Mouse (Mus musculus) liver, embryonic 12.5 days (tissue): ENCODE results near the gene Med13l. TPM values are rescaled to one million over a fixed set of nuclear protein-coding genes. Genes with fewer than 3 reads are reported as not detected.
A peak's percentile ranks its signal among the peaks of the same experiment; 100 is the strongest.

Experiments
- ATAC-seq: fragments of 200-750 bp; cut with Nextera tagmentation; 2 replicates; pipeline ENCODE4 v1.8.0; 2017; ENCODE audit warnings: moderate number of reproducible peaks, mild to moderate bottlenecking, moderate library complexity
- H3K27ac ChIP-seq: fragments of 300-500 bp; sonication (generic); 2 replicates; pipeline ENCODE4 v1.5.1; 2016; ENCODE audit warnings: mild to moderate bottlenecking
- H3K27me3 ChIP-seq: fragments of 300-500 bp; sonication (generic); replicated peaks from 2 replicates; pipeline ENCODE4 v1.6.1; 2016; ENCODE audit warnings: mild to moderate bottlenecking, moderate library complexity
- H3K36me3 ChIP-seq: fragments of 300-500 bp; sonication (generic); 2 replicates; pipeline ENCODE4 v1.6.1; 2016; ENCODE audit warnings: mild to moderate bottlenecking, moderate library complexity
- H3K4me1 ChIP-seq: fragments of 300-500 bp; sonication (generic); 2 replicates; pipeline ENCODE4 v1.6.1; 2016
- H3K4me2 ChIP-seq: fragments of 300-500 bp; sonication (generic); 2 replicates; pipeline ENCODE4 v1.6.1; 2016; ENCODE audit warnings: mild to moderate bottlenecking, moderate library complexity
- H3K4me3 ChIP-seq: fragments of 300-500 bp; sonication (generic); 2 replicates; pipeline ENCODE4 v1.5.1; 2016; ENCODE audit warnings: mild to moderate bottlenecking, moderate library complexity
- H3K9ac ChIP-seq: fragments of 300-500 bp; sonication (generic); 2 replicates; pipeline ENCODE4 v1.6.1; 2016; ENCODE audit warnings: mild to moderate bottlenecking, moderate library complexity
- H3K9me3 ChIP-seq: fragments of 300-500 bp; sonication (generic); replicated peaks from 2 replicates; pipeline ENCODE4 v1.6.1; 2016; ENCODE audit warnings: mild to moderate bottlenecking, moderate library complexity
- WGBS: fragments of 180-500 bp; shearing (Covaris S2); methylation state at CpG from one replicate; pipeline ENCODE4 v1.1.7; 2016; ENCODE audit not compliant: insufficient replicate concordance; 5-methylcytosine and 5-hydroxymethylcytosine counted together
- polyA plus RNA-seq: library from polyadenylated mRNA; unstranded; fragments of >200 nt; fragmentation: Nextera tagmentation; extraction: Ambion mirVana; gene quantifications from 2 replicates; pipeline ENCODE4 v1.2.1, GENCODE M21; 2016

Med13l gene
- polyA plus RNA-seq, 1 experiment from 2014 or later: 13.0 TPM

DNA sequence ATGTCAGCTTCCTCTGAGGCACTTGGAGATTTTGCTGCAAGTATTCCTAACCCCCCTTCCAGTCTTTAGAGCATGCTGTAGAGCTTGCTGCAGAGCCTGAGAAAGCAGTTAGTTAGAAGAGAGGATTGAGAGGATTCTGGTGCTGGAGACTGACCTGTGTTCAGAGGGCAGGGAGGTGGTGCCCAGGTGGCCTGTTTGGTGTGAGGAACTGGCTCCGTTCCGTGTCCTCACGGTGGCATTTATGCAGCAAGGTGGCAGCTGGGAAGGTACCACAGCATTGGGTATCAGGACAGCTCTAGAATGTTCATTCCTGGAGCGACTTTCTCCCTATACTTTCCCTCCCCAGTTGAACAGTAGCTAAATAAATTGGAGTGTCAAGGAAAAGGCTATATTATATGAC lies 125.5 kb downstream of the Med13l start:
- WGBS: 86% methylated on average over 4 of the region's 4 CpGs
- Histone ChIP-seq H3K36me3 (peaks cover 31% of the 10 kb centered on the region), H3K4me3 (no peak overlapping the region), H3K9ac (no peak overlapping the region), H3K9me3 (no peaks in the 10 kb centered on the region), H3K27me3 (no peaks in the 10 kb centered on the region), H3K27ac (no peak overlapping the region), H3K4me1 (peaks cover 27% of the 10 kb centered on the region), H3K4me2 (no peak overlapping the region)
- no peak for ATAC-seq

GRCm38 (mm10) chr5:118688886-118689835 lies 128.7 kb downstream of the Med13l start:
- H3K4me3 ChIP-seq: no peak overlapping the region
- H3K9me3 ChIP-seq: no peaks in the 10 kb centered on the region
- H3K4me1 ChIP-seq: peaks cover 53% of the 10 kb centered on the region
- 84% methylated on average over 14 of the region's 15 CpGs for WGBS
- H3K36me3 ChIP-seq: peaks cover 15% of the 10 kb centered on the region
- H3K9ac ChIP-seq: no peak overlapping the region
- H3K27me3 ChIP-seq: no peaks in the 10 kb centered on the region
- no peak overlapping the region for H3K27ac ChIP-seq
- no peak overlapping the region for H3K4me2 ChIP-seq
- ATAC-seq: no peak

DNA sequence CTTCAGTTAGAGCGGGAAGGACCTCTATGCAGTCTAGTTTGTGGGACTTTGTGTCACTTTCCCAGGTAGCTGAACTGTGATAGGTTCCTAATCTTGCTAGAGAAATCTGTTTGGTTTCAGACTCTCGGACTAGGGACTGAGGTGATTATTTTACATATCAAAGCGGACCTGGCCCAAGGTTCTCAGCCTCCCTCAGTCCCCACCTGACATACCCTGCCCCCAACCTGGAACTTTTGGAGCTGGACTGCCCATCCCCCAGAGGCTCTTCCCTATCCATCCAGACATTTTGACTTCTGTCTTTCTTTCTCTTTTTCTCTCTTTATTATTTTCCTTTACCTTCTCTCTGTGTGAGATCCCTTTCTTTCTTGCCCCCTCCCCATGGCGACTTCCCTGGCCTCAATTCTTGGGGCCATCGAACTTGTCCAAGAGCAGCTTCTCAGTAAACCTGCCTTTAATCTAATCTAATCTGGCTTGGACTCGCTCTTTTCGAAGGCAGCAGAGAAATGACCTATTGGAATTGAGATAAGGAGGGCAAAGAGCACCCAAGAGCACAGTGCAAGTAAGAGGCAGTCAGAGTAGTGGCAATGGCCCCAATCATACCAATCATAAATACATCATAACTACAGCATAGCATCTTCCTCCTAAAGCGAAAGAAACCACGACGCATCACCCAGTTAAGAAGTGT lies 130.7 kb downstream of the Med13l start:
- ATAC-seq: no peak
- no peak overlapping the region for H3K4me2 ChIP-seq

DNA sequence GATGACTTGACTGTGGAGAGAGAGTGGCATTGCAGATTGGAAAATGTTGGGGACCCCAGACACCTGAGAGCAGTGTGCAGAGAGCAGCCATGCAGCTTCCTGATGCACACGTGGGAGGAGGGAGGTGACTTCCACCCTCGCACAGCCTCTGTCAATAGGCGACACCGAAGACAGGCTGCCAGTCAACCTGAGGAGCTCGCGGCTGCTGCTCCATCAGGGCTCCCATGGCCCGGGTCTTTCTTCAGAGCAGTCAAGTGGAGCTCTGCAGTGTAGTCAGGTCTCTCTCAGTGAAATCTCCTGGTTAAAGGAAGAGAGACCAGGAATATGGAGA lies 131.2 kb downstream of the Med13l start:
- Histone ChIP-seq H3K9me3 (no peaks in the 10 kb centered on the region), H3K27ac (no peak overlapping the region), H3K4me2 (no peak overlapping the region), H3K4me1 (peaks cover 60% of the 10 kb centered on the region), H3K36me3 (peaks cover 11% of the 10 kb centered on the region; the same call in 1 of the 2 replicates), H3K4me3 (no peak overlapping the region), H3K9ac (no peak overlapping the region), H3K27me3 (no peaks in the 10 kb centered on the region)
- 0 out of 2 replicates have a peak, but pooled peaks have one; percentile 9 for ATAC-seq
- WGBS: 62% methylated on average over 7 of the region's 7 CpGs

More for the DNA sequence above, 130.7 kb downstream of the Med13l start:
- no peaks in the 10 kb centered on the region for H3K27me3 ChIP-seq
- peak overlapping the region; percentile 52; the same call in 1 of the 2 replicates for H3K27ac ChIP-seq
- no peak overlapping the region for H3K9ac ChIP-seq
- H3K4me1 ChIP-seq: peaks cover 55% of the 10 kb centered on the region
- no peaks in the 10 kb centered on the region for H3K9me3 ChIP-seq
- H3K4me3 ChIP-seq: no peak overlapping the region
- 64% methylated on average over 10 of the region's 10 CpGs for WGBS
- H3K36me3 ChIP-seq: peaks cover 11% of the 10 kb centered on the region; the same call in 1 of the 2 replicates

- no peaks in the 10 kb centered on the region for H3K9me3 ChIP-seq
- H3K4me3 ChIP-seq: no peak overlapping the region
- peak overlapping the region; percentile 53 for H3K27ac ChIP-seq
- H3K4me2 ChIP-seq: no peak overlapping the region
- H3K27me3 ChIP-seq: no peaks in the 10 kb centered on the region
- WGBS: 82% methylated on average over 9 of the region's 9 CpGs
- peaks cover 73% of the 10 kb centered on the region for H3K4me1 ChIP-seq
- peaks cover 11% of the 10 kb centered on the region; the same call in 1 of the 2 replicates for H3K36me3 ChIP-seq
- H3K9ac ChIP-seq: no peak overlapping the region
- ATAC-seq: peak; percentile 25; the same call in 1 of the 2 replicates
Measured at GRCm38 (mm10) chr5:118693996-118694395, 133.5 kb downstream of the Med13l start.

- 87% methylated on average over 7 of the region's 7 CpGs for WGBS
- Histone ChIP-seq H3K36me3 (peaks cover 2% of the 10 kb centered on the region; the same call in 1 of the 2 replicates), H3K9ac (no peak overlapping the region), H3K4me3 (no peak overlapping the region), H3K27me3 (no peaks in the 10 kb centered on the region), H3K9me3 (no peaks in the 10 kb centered on the region), H3K4me1 (peaks cover 56% of the 10 kb centered on the region), H3K27ac (no peak overlapping the region), H3K4me2 (no peak overlapping the region)
- ATAC-seq: no peak
Measured at GRCm38 (mm10) chr5:118697073-118697472, 136.6 kb downstream of the Med13l start.

GRCm38 (mm10) chr5:118700978-118701377 lies 140.5 kb downstream of the Med13l start:
- Histone ChIP-seq H3K9ac (no peak overlapping the region), H3K27ac (no peak overlapping the region), H3K4me2 (no peak overlapping the region), H3K4me3 (no peak overlapping the region), H3K9me3 (no peaks in the 10 kb centered on the region), H3K36me3 (no peaks in the 10 kb centered on the region; the same call in 1 of the 2 replicates), H3K27me3 (no peaks in the 10 kb centered on the region), H3K4me1 (peaks cover 47% of the 10 kb centered on the region)
- ATAC-seq: no peak
- WGBS: 88% methylated on average over 4 of the region's 4 CpGs

GRCm38 (mm10) chr5:118702674-118703073 lies 142.2 kb downstream of the Med13l start:
- 81% methylated on average over 9 of the region's 9 CpGs for WGBS
- Histone ChIP-seq H3K9me3 (no peaks in the 10 kb centered on the region), H3K4me3 (no peak overlapping the region), H3K4me2 (no peak overlapping the region), H3K27me3 (no peaks in the 10 kb centered on the region), H3K36me3 (no peaks in the 10 kb centered on the region; the same call in 1 of the 2 replicates), H3K9ac (no peak overlapping the region), H3K4me1 (peaks cover 31% of the 10 kb centered on the region), H3K27ac (no peak overlapping the region)
- no peak for ATAC-seq

DNA sequence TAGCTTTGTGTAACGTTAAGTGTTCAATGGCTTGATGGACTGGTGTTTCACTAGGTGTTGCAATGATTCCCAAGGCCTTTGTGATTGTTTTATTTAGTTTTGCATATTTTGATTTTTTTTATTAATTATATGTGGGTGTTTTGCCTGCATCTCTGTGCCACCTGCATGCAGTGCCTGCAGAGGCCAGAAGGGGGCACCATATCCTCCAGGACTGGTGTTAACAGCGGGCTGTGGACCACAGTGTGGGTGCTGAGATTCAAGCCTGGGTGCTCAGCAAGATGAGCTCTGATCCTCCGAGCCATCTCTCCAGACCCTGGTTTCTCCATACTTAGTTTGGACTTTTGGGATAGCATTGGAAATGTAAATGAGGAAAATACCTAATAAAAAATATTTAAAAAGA lies 143.7 kb downstream of the Med13l start:
- no peak overlapping the region for H3K4me3 ChIP-seq
- 77% methylated on average over 3 of the region's 3 CpGs for WGBS
- no peak for ATAC-seq
- H3K4me1 ChIP-seq: peaks cover 35% of the 10 kb centered on the region
- H3K9ac ChIP-seq: no peak overlapping the region
- no peak overlapping the region for H3K4me2 ChIP-seq
- peaks cover 5% of the 10 kb centered on the region; the same call in 1 of the 2 replicates for H3K36me3 ChIP-seq
- no peak overlapping the region for H3K27ac ChIP-seq
- H3K27me3 ChIP-seq: no peaks in the 10 kb centered on the region
- H3K9me3 ChIP-seq: no peaks in the 10 kb centered on the region

- H3K4me1 ChIP-seq: peaks cover 41% of the 10 kb centered on the region
Measured at GRCm38 (mm10) chr5:118704960-118705359, 144.5 kb downstream of the Med13l start.

DNA sequence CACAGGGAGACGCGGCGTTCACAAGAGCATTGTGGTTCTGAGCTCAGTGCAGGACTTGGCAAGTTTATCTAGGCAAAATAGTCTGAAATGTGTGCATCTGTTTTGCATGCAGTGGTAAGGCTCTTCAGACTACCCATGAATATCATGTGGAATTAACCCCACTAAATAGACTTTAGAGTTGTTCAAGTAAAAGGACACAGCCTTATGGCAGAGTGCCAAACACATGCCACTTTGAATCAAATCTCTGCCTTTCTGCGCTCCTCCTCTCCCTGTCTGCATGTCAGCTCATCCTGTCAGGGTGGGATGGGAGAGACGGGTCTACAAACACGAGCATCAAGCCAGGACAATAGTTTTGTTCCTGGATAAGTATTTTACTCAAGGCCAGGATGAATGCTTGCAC lies 145.5 kb downstream of the Med13l start:
- Histone ChIP-seq H3K27me3 (no peaks in the 10 kb centered on the region), H3K4me1 (peaks cover 46% of the 10 kb centered on the region), H3K4me2 (no peak overlapping the region), H3K9ac (no peak overlapping the region), H3K27ac (no peak overlapping the region), H3K9me3 (no peaks in the 10 kb centered on the region), H3K36me3 (peaks cover 5% of the 10 kb centered on the region; the same call in 1 of the 2 replicates), H3K4me3 (no peak overlapping the region)
- ATAC-seq: no peak
- WGBS: 82% methylated on average over 6 of the region's 6 CpGs

More at GRCm38 (mm10) chr5:118704960-118705359, 144.5 kb downstream of the Med13l start:
- Histone ChIP-seq H3K36me3 (peaks cover 5% of the 10 kb centered on the region; the same call in 1 of the 2 replicates), H3K4me3 (no peak overlapping the region), H3K27me3 (no peaks in the 10 kb centered on the region), H3K9ac (no peak overlapping the region), H3K9me3 (no peaks in the 10 kb centered on the region), H3K4me2 (no peak overlapping the region), H3K27ac (no peak overlapping the region)
- 82% methylated on average over 9 of the region's 9 CpGs for WGBS
- ATAC-seq: no peak

DNA sequence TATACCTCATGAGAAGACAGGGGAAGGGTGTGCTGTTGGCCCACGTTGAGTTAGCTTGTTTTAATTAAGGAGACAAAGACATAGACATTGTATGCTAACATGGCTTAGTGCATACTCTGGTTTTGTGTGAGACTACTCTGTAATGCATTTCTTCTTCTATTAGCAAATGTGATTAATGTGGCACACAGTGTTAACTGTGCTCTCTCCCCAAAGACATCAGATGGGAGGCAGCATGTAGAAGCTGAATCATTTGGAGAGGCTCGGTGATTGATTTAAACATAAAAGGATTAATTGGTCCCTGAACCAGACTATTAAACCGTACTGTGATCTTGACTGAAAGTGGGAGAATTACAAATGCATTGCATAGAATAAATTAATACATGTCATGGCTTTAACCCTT lies 145.9 kb downstream of the Med13l start:
- Histone ChIP-seq H3K9ac (no peak overlapping the region), H3K36me3 (0 out of 2 replicates have a peak, but pooled peaks cover 5% of the 10 kb centered on the region), H3K9me3 (no peaks in the 10 kb centered on the region), H3K4me3 (no peak overlapping the region), H3K27me3 (no peaks in the 10 kb centered on the region), H3K4me1 (peaks cover 44% of the 10 kb centered on the region), H3K27ac (no peak overlapping the region), H3K4me2 (no peak overlapping the region)
- 84% methylated on average over 3 of the region's 3 CpGs for WGBS
- ATAC-seq: no peak
